Mouse (Mus musculus) thymus, adult 18-20 months (tissue): ENCODE measurements at regions not wholly inside any gene's neighbourhood (a gene's known extent, or its start where the extent isn't known, plus 50 kb on each side); places are given as distances from the start of the nearest gene placed in this dataset.
A peak's percentile ranks its signal among the peaks of the same experiment; 100 is the strongest.

Experiments
- DNase-seq, 2 experiments: peaks; one replicate each; pipeline ENCODE4 v3.0.0; 2022; ENCODE audit warnings: mixed read lengths in 2 of 2

GRCm38 (mm10) chr12:54450369-54450768, 206.0 kb downstream of the Sptssa start:
- DNase-seq, result no peak

GRCm38 (mm10) chr12:54448221-54448620, 208.2 kb downstream of the Sptssa start:
- no peak for DNase-seq

GRCm38 (mm10) chr12:54447354-54447753, 209.0 kb downstream of the Sptssa start:
- no peak for DNase-seq

- no peak for DNase-seq
Measured at GRCm38 (mm10) chr12:54446356-54446755, 210.0 kb downstream of the Sptssa start.

- DNase-seq, result no peak
Measured at GRCm38 (mm10) chr12:54444416-54444815, 212.0 kb downstream of the Sptssa start.

- DNase-seq, result no peak
Measured at GRCm38 (mm10) chr12:54443285-54443684, 213.1 kb downstream of the Sptssa start.

- no peak for DNase-seq
Measured at GRCm38 (mm10) chr12:54442408-54442807, 214.0 kb downstream of the Sptssa start.

GRCm38 (mm10) chr12:54440851-54441593, 215.4 kb downstream of the Sptssa start:
- DNase-seq, result no peak

- no peak for DNase-seq
Measured at GRCm38 (mm10) chr12:54438793-54439192, 217.6 kb downstream of the Sptssa start.

GRCm38 (mm10) chr12:54425236-54425635, 221.6 kb upstream of the Egln3 start:
- DNase-seq, result no peak

- DNase-seq, result no peak
Measured at GRCm38 (mm10) chr12:54414829-54415228, 211.2 kb upstream of the Egln3 start.

- DNase-seq, result no peak
Measured at GRCm38 (mm10) chr12:54414201-54414600, 210.5 kb upstream of the Egln3 start.

GRCm38 (mm10) chr12:54410038-54410605, 206.5 kb upstream of the Egln3 start:
- DNase-seq, result no peak

- DNase-seq, result no peak
Measured at GRCm38 (mm10) chr12:54408906-54409305, 205.2 kb upstream of the Egln3 start.

- no peak for DNase-seq
Measured at GRCm38 (mm10) chr12:54407301-54407896, 203.7 kb upstream of the Egln3 start.

GRCm38 (mm10) chr12:54405066-54405465, 201.4 kb upstream of the Egln3 start:
- peak; percentile 5 to 15 for DNase-seq

- no peak for DNase-seq
Measured at GRCm38 (mm10) chr12:54402591-54402990, 198.9 kb upstream of the Egln3 start.

GRCm38 (mm10) chr12:54401665-54402064, 198.0 kb upstream of the Egln3 start:
- DNase-seq, result no peak

GRCm38 (mm10) chr12:54400084-54400483, 196.4 kb upstream of the Egln3 start:
- DNase-seq, result no peak

GRCm38 (mm10) chr12:54398080-54398479, 194.4 kb upstream of the Egln3 start:
- no peak for DNase-seq

- DNase-seq, result no peak
Measured at GRCm38 (mm10) chr12:54396952-54397351, 193.3 kb upstream of the Egln3 start.

- DNase-seq, result no peak
Measured at GRCm38 (mm10) chr12:54396341-54396740, 192.7 kb upstream of the Egln3 start.

GRCm38 (mm10) chr12:54385401-54385800, 181.7 kb upstream of the Egln3 start:
- no peak for DNase-seq

- no peak for DNase-seq
Measured at GRCm38 (mm10) chr12:54384116-54384515, 180.5 kb upstream of the Egln3 start.
